Mouse (Mus musculus): ENCODE results near the gene Pik3ap1. TPM values are rescaled to one million over a fixed set of nuclear protein-coding genes. Genes with fewer than 3 reads are reported as not detected.

The Pik3ap1 gene
- total and polyA plus RNA-seq, 3 experiments = 0.07 to 0.16 TPM; not detected in 1

GRCm38 (mm10) chr19:41248968-41249367 lies 135.9 kb downstream of the Pik3ap1 start:
- Histone ChIP-seq H3K4me3 (ENCODE audit: low read depth, low read length) (no peak overlapping the region), H3K9me3 (replicated peaks) (no peaks in the 10 kb centered on the region), H3K4me1 (ENCODE audit: insufficient read depth, low read depth, low read length) (peaks cover 31% of the 10 kb centered on the region), H3K27me3 (ENCODE audit: insufficient read depth, low read length) (no peaks in the 10 kb centered on the region), H3K36me3 (replicated peaks) (peaks cover 64% of the 10 kb centered on the region)
- TF ChIP-seq POLR2AphosphoS5 (IDR thresholded peaks at IDR 0.05; ENCODE audit: insufficient replicate concordance, low read depth, low read length) (no peak), TAL1 (conservative IDR thresholded peaks at IDR 0.05; ENCODE audit: low read depth, low read length) (no peak), CTCF (IDR thresholded peaks at IDR 0.05; ENCODE audit: low read depth, low read length) (no peak), GATA2 (IDR thresholded peaks at IDR 0.05; ENCODE audit: borderline replicate concordance, low read depth, low read length) (no peak), GATA1 (IDR thresholded peaks at IDR 0.05; ENCODE audit: borderline replicate concordance, low read length) (no peak)
- no peak for ATAC-seq (ENCODE audit: extremely low read depth, insufficient number of reproducible peaks, low FRiP score, poor library complexity, severe bottlenecking)
- no peak for DNase-seq (ENCODE audit: low spot score)

- Histone ChIP-seq H3K4me1 (ENCODE audit: insufficient read depth, low read depth, low read length) (peaks cover 31% of the 10 kb centered on the region), H3K9me3 (replicated peaks) (no peaks in the 10 kb centered on the region), H3K36me3 (replicated peaks) (peaks cover 65% of the 10 kb centered on the region), H3K27me3 (ENCODE audit: insufficient read depth, low read length) (no peaks in the 10 kb centered on the region), H3K4me3 (ENCODE audit: low read depth, low read length) (no peak overlapping the region)
- DNase-seq (ENCODE audit: low spot score) (no peak), ATAC-seq (ENCODE audit: extremely low read depth, insufficient number of reproducible peaks, low FRiP score, poor library complexity, severe bottlenecking) (no peak; the same call in 1 of the 2 replicates)
- TF ChIP-seq GATA1 (IDR thresholded peaks at IDR 0.05; ENCODE audit: borderline replicate concordance, low read length) (no peak), GATA2 (IDR thresholded peaks at IDR 0.05; ENCODE audit: borderline replicate concordance, low read depth, low read length) (no peak), CTCF (IDR thresholded peaks at IDR 0.05; ENCODE audit: low read depth, low read length) (no peak), POLR2AphosphoS5 (IDR thresholded peaks at IDR 0.05; ENCODE audit: insufficient replicate concordance, low read depth, low read length) (no peak), TAL1 (conservative IDR thresholded peaks at IDR 0.05; ENCODE audit: low read depth, low read length) (no peak)
Measured at GRCm38 (mm10) chr19:41248271-41248670, 136.6 kb downstream of the Pik3ap1 start.

- ATAC-seq (ENCODE audit: extremely low read depth, insufficient number of reproducible peaks, low FRiP score, poor library complexity, severe bottlenecking) = no peak
- peaks cover 76% of the 10 kb centered on the region for H3K36me3 ChIP-seq (replicated peaks)
Measured at GRCm38 (mm10) chr19:41246271-41246670, 138.6 kb downstream of the Pik3ap1 start.

GRCm38 (mm10) chr19:41244581-41244980 lies 140.3 kb downstream of the Pik3ap1 start:
- TF ChIP-seq CTCF (IDR thresholded peaks at IDR 0.05; ENCODE audit: low read depth, low read length) = peak; percentile 66
- TF ChIP-seq TAL1 (conservative IDR thresholded peaks at IDR 0.05; ENCODE audit: low read depth, low read length) = no peak

More at GRCm38 (mm10) chr19:41246271-41246670, 138.6 kb downstream of the Pik3ap1 start:
- no peak for DNase-seq (ENCODE audit: low spot score)
- H3K4me3 ChIP-seq (ENCODE audit: low read depth, low read length) = no peak overlapping the region
- no peaks in the 10 kb centered on the region for H3K27me3 ChIP-seq (ENCODE audit: insufficient read depth, low read length)
- no peaks in the 10 kb centered on the region for H3K9me3 ChIP-seq (replicated peaks)
- peaks cover 30% of the 10 kb centered on the region for H3K4me1 ChIP-seq (ENCODE audit: insufficient read depth, low read depth, low read length)
- TF ChIP-seq TAL1 (conservative IDR thresholded peaks at IDR 0.05; ENCODE audit: low read depth, low read length) (no peak), POLR2AphosphoS5 (IDR thresholded peaks at IDR 0.05; ENCODE audit: insufficient replicate concordance, low read depth, low read length) (no peak), GATA2 (IDR thresholded peaks at IDR 0.05; ENCODE audit: borderline replicate concordance, low read depth, low read length) (no peak), GATA1 (IDR thresholded peaks at IDR 0.05; ENCODE audit: borderline replicate concordance, low read length) (no peak), CTCF (IDR thresholded peaks at IDR 0.05; ENCODE audit: low read depth, low read length) (no peak)

GRCm38 (mm10) chr19:41241997-41242396 lies 142.9 kb downstream of the Pik3ap1 start:
- no peak for ATAC-seq (ENCODE audit: extremely low read depth, insufficient number of reproducible peaks, low FRiP score, poor library complexity, severe bottlenecking)
- H3K4me3 ChIP-seq (ENCODE audit: low read depth, low read length) = no peak overlapping the region

More at GRCm38 (mm10) chr19:41244581-41244980, 140.3 kb downstream of the Pik3ap1 start:
- no peak for DNase-seq (ENCODE audit: low spot score)
- no peak overlapping the region for H3K4me3 ChIP-seq (ENCODE audit: low read depth, low read length)
- H3K9me3 ChIP-seq (replicated peaks) = no peaks in the 10 kb centered on the region
- H3K36me3 ChIP-seq (replicated peaks) = peaks cover 81% of the 10 kb centered on the region
- H3K27me3 ChIP-seq (ENCODE audit: insufficient read depth, low read length) = no peaks in the 10 kb centered on the region
- H3K4me1 ChIP-seq (ENCODE audit: insufficient read depth, low read depth, low read length) = peaks cover 27% of the 10 kb centered on the region
- ATAC-seq (ENCODE audit: extremely low read depth, insufficient number of reproducible peaks, low FRiP score, poor library complexity, severe bottlenecking) = no peak

GRCm38 (mm10) chr19:41233698-41234097 lies 151.2 kb downstream of the Pik3ap1 start:
- DNase-seq (ENCODE audit: low spot score) (no peak), ATAC-seq (ENCODE audit: extremely low read depth, insufficient number of reproducible peaks, low FRiP score, poor library complexity, severe bottlenecking) (no peak)
- H3K4me1 ChIP-seq (ENCODE audit: insufficient read depth, low read depth, low read length) = no peaks in the 10 kb centered on the region
- no peak overlapping the region for H3K4me3 ChIP-seq (ENCODE audit: low read depth, low read length)
- no peaks in the 10 kb centered on the region for H3K9me3 ChIP-seq (replicated peaks)
- H3K27me3 ChIP-seq (ENCODE audit: insufficient read depth, low read length) = no peaks in the 10 kb centered on the region
- TF ChIP-seq GATA1 (IDR thresholded peaks at IDR 0.05; ENCODE audit: borderline replicate concordance, low read length) (no peak), POLR2AphosphoS5 (IDR thresholded peaks at IDR 0.05; ENCODE audit: insufficient replicate concordance, low read depth, low read length) (no peak), TAL1 (conservative IDR thresholded peaks at IDR 0.05; ENCODE audit: low read depth, low read length) (no peak), CTCF (IDR thresholded peaks at IDR 0.05; ENCODE audit: low read depth, low read length) (no peak), GATA2 (IDR thresholded peaks at IDR 0.05; ENCODE audit: borderline replicate concordance, low read depth, low read length) (no peak)
- H3K36me3 ChIP-seq (replicated peaks) = peaks cover 89% of the 10 kb centered on the region

More at GRCm38 (mm10) chr19:41241997-41242396, 142.9 kb downstream of the Pik3ap1 start:
- H3K36me3 ChIP-seq (replicated peaks) = peaks cover 83% of the 10 kb centered on the region
- H3K4me1 ChIP-seq (ENCODE audit: insufficient read depth, low read depth, low read length) = peaks cover 10% of the 10 kb centered on the region
- TF ChIP-seq CTCF (IDR thresholded peaks at IDR 0.05; ENCODE audit: low read depth, low read length) = no peak
- TF ChIP-seq TAL1 (conservative IDR thresholded peaks at IDR 0.05; ENCODE audit: low read depth, low read length) = no peak
- TF ChIP-seq POLR2AphosphoS5 (IDR thresholded peaks at IDR 0.05; ENCODE audit: insufficient replicate concordance, low read depth, low read length) = no peak
- TF ChIP-seq GATA2 (IDR thresholded peaks at IDR 0.05; ENCODE audit: borderline replicate concordance, low read depth, low read length) = no peak
- no peaks in the 10 kb centered on the region for H3K9me3 ChIP-seq (replicated peaks)
- no peak for DNase-seq (ENCODE audit: low spot score)
- no peaks in the 10 kb centered on the region for H3K27me3 ChIP-seq (ENCODE audit: insufficient read depth, low read length)

Other genes starting within 250 kb of the Pik3ap1 start
- gene Tll2, start 178.3 kb downstream of the Pik3ap1 start, total RNA-seq (2014; fragmentation: Nextera tagmentation) = not detected in 2 replicates
- not detected in 2 replicates for gene Tll2, start 178.3 kb downstream of the Pik3ap1 start, total RNA-seq (2017)
- gene Tll2, start 178.3 kb downstream of the Pik3ap1 start, polyA plus RNA-seq (2012) = not detected in 2 replicates
- 107 and 118 TPM in 2 replicates for gene Tm9sf3, start 121.1 kb downstream of the Pik3ap1 start, total RNA-seq (2014; fragmentation: Nextera tagmentation)
- 218 and 236 TPM in 2 replicates for gene Tm9sf3, start 121.1 kb downstream of the Pik3ap1 start, total RNA-seq (2017)
- 45.9 and 49.3 TPM in 2 replicates for gene Tm9sf3, start 121.1 kb downstream of the Pik3ap1 start, polyA plus RNA-seq (2012)
- 26.5 and 44.5 TPM in 2 replicates for gene Lcor, start 97.5 kb upstream of the Pik3ap1 start, total RNA-seq (2014; fragmentation: Nextera tagmentation)
- gene Lcor, start 97.5 kb upstream of the Pik3ap1 start, total RNA-seq (2017) = 14.0 and 16.0 TPM in 2 replicates
- gene Lcor, start 97.5 kb upstream of the Pik3ap1 start, polyA plus RNA-seq (2012) = 1.9 and 2.9 TPM in 2 replicates
- 36.2 and 36.4 TPM in 2 replicates for gene Gm340, start 197.3 kb upstream of the Pik3ap1 start, total RNA-seq (2014; fragmentation: Nextera tagmentation)
- gene Gm340, start 197.3 kb upstream of the Pik3ap1 start, total RNA-seq (2017) = 14.9 and 15.2 TPM in 2 replicates
- 1.1 and 2.7 TPM in 2 replicates for gene Gm340, start 197.3 kb upstream of the Pik3ap1 start, polyA plus RNA-seq (2012)